Mouse (Mus musculus) ES-E14 (cell line): ENCODE measurements around the gene Rnf169.

ENCODE experiments used
- HCFC1 ChIP-seq: IDR thresholded peaks from 2 replicates; pipeline ENCODE4 v1.6.1; 2012; ENCODE audit warnings: low read length, inconsistent platforms, borderline replicate concordance; ENCODE audit not compliant: insufficient read depth
- MAFK ChIP-seq: IDR thresholded peaks from 2 replicates; pipeline ENCODE4 v1.6.1; 2014; ENCODE audit warnings: mild to moderate bottlenecking, low read depth, low read length, inconsistent platforms; ENCODE audit not compliant: insufficient read depth

- TF ChIP-seq MAFK: no peak
- no peak for TF ChIP-seq HCFC1
Measured at GRCm38 (mm10) chr7:99981311-99981710, 1.1 kb upstream of the Rnf169 start.
